Mouse (Mus musculus): ENCODE results near the gene A930018P22Rik. TPM values are rescaled to one million over a fixed set of nuclear protein-coding genes. Genes with fewer than 3 reads are reported as not detected.

A930018P22Rik gene
- polyA plus RNA-seq, 1 experiment = not detected

DNA sequence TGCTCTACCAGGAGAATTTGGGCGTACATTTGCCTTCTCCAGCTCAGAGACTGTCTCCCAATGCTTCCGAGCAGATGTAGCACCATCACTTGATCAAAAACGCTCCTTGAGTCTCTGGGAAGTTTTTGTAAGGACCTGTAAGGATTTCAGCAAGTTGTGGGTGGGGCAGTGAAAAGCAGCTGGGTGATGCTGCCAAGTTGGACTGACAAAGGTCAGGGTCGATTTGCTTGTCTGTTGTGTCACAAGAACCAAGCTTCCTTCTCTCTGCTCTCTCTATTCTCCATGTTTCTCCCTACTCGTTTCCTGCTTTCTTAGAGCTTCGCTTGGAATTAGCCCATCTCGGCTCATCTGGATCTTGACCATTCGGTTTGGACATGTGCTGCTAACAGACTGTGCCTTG lies 19.6 kb downstream of the A930018P22Rik start:
- DNase-seq (ENCODE audit: low read depth in 1 of 2, low spot score in 2 of 2) = no peak
- Histone ChIP-seq H3K4me1 (ENCODE audit: control insufficient read depth, insufficient read depth, insufficient read length) (no peaks in the 10 kb centered on the region), H3K27me3 (ENCODE audit: control insufficient read depth, insufficient read depth, low read length) (no peaks in the 10 kb centered on the region), H3K4me3 (ENCODE audit: extremely low read depth, insufficient read depth, insufficient read length) (no peak overlapping the region), H3K27ac (ENCODE audit: insufficient read depth, low read length) (no peak overlapping the region), H3K36me3 (ENCODE audit: control insufficient read depth, insufficient read depth, low read length) (no peaks in the 10 kb centered on the region)
- WGBS = 84% methylated on average over 8 of the region's 8 CpGs
- TF ChIP-seq CTCF (IDR thresholded peaks at IDR 0.05; ENCODE audit: extremely low read depth, insufficient read depth, insufficient read length, insufficient replicate concordance) (no peak), POLR2A (IDR thresholded peaks at IDR 0.05; ENCODE audit: low read depth, low read length) (no peak)

DNA sequence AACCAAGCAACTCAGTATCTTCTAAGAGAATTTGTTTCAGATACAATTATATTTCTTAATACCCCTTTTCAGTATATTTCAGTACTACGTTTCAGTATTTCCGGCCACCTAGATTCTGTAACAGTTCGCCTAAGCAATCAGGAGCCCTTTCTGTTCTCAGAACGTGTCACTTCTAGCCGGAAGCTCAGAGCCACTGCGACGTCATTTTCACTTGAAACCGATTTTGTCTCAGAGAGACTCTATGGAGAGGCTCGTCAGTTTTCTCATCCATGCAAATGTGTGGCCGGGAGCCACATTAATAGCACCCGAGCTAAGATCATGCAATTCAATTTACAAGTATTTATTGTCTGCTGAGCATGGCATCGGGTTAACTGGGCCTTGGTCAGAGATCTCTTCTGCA lies 21.4 kb downstream of the A930018P22Rik start:
- no peaks in the 10 kb centered on the region for H3K27me3 ChIP-seq (ENCODE audit: control insufficient read depth, insufficient read depth, low read length)
- H3K4me3 ChIP-seq (ENCODE audit: extremely low read depth, insufficient read depth, insufficient read length) = no peak overlapping the region
- TF ChIP-seq POLR2A (IDR thresholded peaks at IDR 0.05; ENCODE audit: low read depth, low read length) = no peak
- no peak for TF ChIP-seq CTCF (IDR thresholded peaks at IDR 0.05; ENCODE audit: extremely low read depth, insufficient read depth, insufficient read length, insufficient replicate concordance)
- no peaks in the 10 kb centered on the region for H3K36me3 ChIP-seq (ENCODE audit: control insufficient read depth, insufficient read depth, low read length)
- no peak overlapping the region for H3K27ac ChIP-seq (ENCODE audit: insufficient read depth, low read length)
- 91% methylated on average over 12 of the region's 12 CpGs for WGBS
- DNase-seq (ENCODE audit: low read depth in 1 of 2, low spot score in 2 of 2) = no peak
- no peaks in the 10 kb centered on the region for H3K4me1 ChIP-seq (ENCODE audit: control insufficient read depth, insufficient read depth, insufficient read length)

DNA sequence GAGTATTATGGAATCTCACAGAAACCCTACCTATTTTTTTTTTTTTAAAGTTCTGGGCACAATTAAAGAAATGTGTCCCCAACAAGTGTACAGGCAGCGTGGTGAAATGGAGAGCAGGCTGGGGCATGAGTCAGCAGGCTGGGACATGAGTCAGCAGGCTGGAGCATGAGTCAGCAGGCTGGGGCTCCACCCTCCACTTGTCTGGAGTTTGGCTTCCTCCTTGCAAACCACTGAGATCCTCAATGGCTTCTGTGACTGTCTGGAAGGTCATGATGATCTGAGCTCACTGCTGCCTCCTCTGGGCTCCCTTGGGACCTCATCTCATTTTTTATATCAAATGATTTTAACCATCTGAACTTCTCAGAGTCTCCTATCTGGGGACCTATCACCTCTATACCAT lies 23.4 kb downstream of the A930018P22Rik start:
- TF ChIP-seq CTCF (IDR thresholded peaks at IDR 0.05; ENCODE audit: extremely low read depth, insufficient read depth, insufficient read length, insufficient replicate concordance) = no peak
- TF ChIP-seq POLR2A (IDR thresholded peaks at IDR 0.05; ENCODE audit: low read depth, low read length) = no peak
- H3K27me3 ChIP-seq (ENCODE audit: control insufficient read depth, insufficient read depth, low read length) = no peaks in the 10 kb centered on the region
- H3K27ac ChIP-seq (ENCODE audit: insufficient read depth, low read length) = no peak overlapping the region
- H3K4me1 ChIP-seq (ENCODE audit: control insufficient read depth, insufficient read depth, insufficient read length) = no peaks in the 10 kb centered on the region
- no peak overlapping the region for H3K4me3 ChIP-seq (ENCODE audit: extremely low read depth, insufficient read depth, insufficient read length)
- no peak for DNase-seq (ENCODE audit: low read depth in 1 of 2, low spot score in 2 of 2)
- 23% methylated on average over 1 of the region's 1 CpGs for WGBS
- H3K36me3 ChIP-seq (ENCODE audit: control insufficient read depth, insufficient read depth, low read length) = no peaks in the 10 kb centered on the region

DNA sequence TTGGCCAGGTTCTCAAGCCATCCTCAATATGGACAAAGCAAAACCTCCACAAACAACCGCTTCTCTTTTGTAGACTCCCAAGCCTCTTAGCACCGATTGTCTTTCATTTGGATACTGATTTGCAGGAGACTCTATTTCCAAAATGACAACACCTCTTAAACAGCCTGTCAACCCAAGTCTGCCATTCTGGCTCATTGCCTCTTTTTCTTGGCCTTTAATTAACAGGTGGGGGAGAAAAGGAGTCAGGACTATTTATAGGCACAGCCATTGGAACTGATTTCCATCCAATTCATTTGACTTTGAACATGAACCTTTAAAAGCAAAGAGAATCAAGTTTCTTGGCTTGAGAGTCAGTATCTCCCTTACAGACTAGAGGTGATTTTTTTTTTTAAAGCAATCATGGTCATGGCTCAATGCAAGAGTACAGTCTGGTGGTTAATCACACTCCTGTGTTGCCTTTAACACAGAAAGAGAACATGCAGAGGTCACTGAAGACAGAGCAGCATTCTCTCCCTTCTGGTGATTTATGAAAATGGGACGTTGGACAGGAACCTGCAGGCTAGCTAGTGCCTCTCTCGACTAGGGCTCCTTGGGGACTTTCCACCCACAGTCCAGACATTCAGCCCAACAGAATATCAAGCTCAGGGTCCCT lies 25.5 kb downstream of the A930018P22Rik start:
- H3K36me3 ChIP-seq (ENCODE audit: control insufficient read depth, insufficient read depth, low read length) = no peaks in the 10 kb centered on the region
- no peak overlapping the region for H3K27ac ChIP-seq (ENCODE audit: insufficient read depth, low read length)
- TF ChIP-seq POLR2A (IDR thresholded peaks at IDR 0.05; ENCODE audit: low read depth, low read length) (no peak), CTCF (IDR thresholded peaks at IDR 0.05; ENCODE audit: extremely low read depth, insufficient read depth, insufficient read length, insufficient replicate concordance) (no peak)
- DNase-seq (ENCODE audit: low read depth in 1 of 2, low spot score in 2 of 2) = no peak
- 56% methylated on average over 4 of the region's 4 CpGs for WGBS
- no peaks in the 10 kb centered on the region for H3K27me3 ChIP-seq (ENCODE audit: control insufficient read depth, insufficient read depth, low read length)
- no peaks in the 10 kb centered on the region for H3K4me1 ChIP-seq (ENCODE audit: control insufficient read depth, insufficient read depth, insufficient read length)
- no peak overlapping the region for H3K4me3 ChIP-seq (ENCODE audit: extremely low read depth, insufficient read depth, insufficient read length)

DNA sequence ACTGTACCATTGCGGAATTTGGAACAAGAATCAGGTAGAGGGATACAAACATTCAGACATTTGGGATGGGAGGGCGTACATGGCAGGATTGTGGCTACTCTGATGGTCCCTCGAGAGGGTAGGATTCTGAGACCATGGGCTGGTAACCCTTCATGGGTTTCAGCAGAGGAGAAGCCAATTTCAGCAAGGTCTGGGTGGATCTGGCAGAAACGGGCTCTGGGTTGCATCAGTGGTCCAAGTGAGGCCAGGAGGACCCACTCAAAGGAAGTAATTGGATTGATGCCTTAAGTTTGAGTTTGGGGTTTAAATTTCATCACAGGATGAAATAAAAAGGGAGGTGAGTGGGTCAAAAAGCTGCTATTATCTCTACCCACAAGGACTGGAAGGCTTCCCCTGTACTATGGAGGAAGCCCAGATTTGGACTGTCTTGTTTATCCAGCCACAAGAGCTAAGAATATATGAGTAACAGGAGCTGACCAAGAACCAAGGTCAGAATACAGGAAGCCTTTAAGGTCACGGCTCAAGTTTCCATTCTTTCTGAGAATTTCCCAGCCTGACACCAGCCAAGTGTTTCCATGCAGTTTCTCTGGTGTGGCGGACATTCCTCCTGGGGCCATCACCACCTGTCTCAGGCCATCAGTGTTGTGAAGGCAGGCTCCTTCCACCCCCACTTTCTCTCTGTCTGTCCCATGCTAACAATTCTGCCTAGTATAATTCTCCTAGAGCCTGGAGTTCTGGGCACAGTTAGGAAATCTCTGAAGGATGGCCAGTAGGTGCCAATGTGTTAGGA lies 28.2 kb downstream of the A930018P22Rik start:
- Histone ChIP-seq H3K27ac (ENCODE audit: insufficient read depth, low read length) (no peak overlapping the region), H3K4me1 (ENCODE audit: control insufficient read depth, insufficient read depth, insufficient read length) (no peaks in the 10 kb centered on the region), H3K36me3 (ENCODE audit: control insufficient read depth, insufficient read depth, low read length) (no peaks in the 10 kb centered on the region), H3K27me3 (ENCODE audit: control insufficient read depth, insufficient read depth, low read length) (no peaks in the 10 kb centered on the region), H3K4me3 (ENCODE audit: extremely low read depth, insufficient read depth, insufficient read length) (no peak overlapping the region)
- 79% methylated on average over 6 of the region's 6 CpGs for WGBS
- TF ChIP-seq CTCF (IDR thresholded peaks at IDR 0.05; ENCODE audit: extremely low read depth, insufficient read depth, insufficient read length, insufficient replicate concordance) = no peak
- no peak for TF ChIP-seq POLR2A (IDR thresholded peaks at IDR 0.05; ENCODE audit: low read depth, low read length)
- no peak for DNase-seq (ENCODE audit: low read depth in 1 of 2, low spot score in 2 of 2)

DNA sequence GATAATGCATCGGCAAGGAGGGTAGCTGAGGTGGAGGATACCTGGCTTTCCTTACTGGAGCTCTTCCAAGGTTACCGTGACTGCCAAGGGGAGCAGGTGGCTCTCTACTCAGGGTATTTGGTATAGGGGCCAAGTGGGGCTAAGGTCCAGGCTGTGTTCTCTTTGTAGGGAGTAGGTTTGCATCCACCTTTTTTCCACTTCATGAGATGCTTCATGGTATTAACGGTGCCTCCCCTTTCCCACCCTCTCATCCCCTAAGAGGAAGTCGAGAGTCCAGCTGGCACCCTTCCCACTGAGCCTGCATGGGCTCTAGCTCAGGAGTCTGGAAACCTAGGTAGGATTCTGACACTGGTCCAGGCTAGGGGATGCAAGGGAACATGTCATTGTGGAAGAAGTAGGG lies 30.8 kb downstream of the A930018P22Rik start:
- no peak for DNase-seq (ENCODE audit: low read depth in 1 of 2, low spot score in 2 of 2)
- Histone ChIP-seq H3K36me3 (ENCODE audit: control insufficient read depth, insufficient read depth, low read length) (no peaks in the 10 kb centered on the region), H3K27me3 (ENCODE audit: control insufficient read depth, insufficient read depth, low read length) (no peaks in the 10 kb centered on the region), H3K4me1 (ENCODE audit: control insufficient read depth, insufficient read depth, insufficient read length) (no peaks in the 10 kb centered on the region), H3K4me3 (ENCODE audit: extremely low read depth, insufficient read depth, insufficient read length) (no peak overlapping the region), H3K27ac (ENCODE audit: insufficient read depth, low read length) (no peak overlapping the region)
- TF ChIP-seq POLR2A (IDR thresholded peaks at IDR 0.05; ENCODE audit: low read depth, low read length) (no peak), CTCF (IDR thresholded peaks at IDR 0.05; ENCODE audit: extremely low read depth, insufficient read depth, insufficient read length, insufficient replicate concordance) (no peak)
- WGBS = 72% methylated on average over 4 of the region's 4 CpGs

DNA sequence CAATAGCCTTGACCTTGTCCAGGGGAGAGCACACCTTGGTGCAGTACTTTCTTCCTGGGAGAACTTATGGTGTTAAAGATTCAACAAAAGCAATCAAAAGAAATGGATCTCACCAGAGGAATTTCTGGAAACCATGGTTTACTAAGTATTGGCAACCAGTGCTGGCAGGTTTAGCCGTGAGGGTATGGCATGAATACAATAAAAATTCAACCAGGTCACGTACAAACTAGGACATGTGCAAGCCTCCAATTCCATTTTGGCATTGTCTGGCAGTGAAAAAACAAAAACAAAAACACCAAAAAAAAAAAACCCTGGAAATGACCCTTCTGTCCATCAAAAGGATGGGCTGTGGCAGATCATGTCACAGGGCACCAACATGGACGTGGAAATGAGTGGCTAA lies 31.3 kb downstream of the A930018P22Rik start:
- no peak for DNase-seq (ENCODE audit: low read depth in 1 of 2, low spot score in 2 of 2)
- WGBS = 83% methylated on average over 3 of the region's 3 CpGs
- no peaks in the 10 kb centered on the region for H3K36me3 ChIP-seq (ENCODE audit: control insufficient read depth, insufficient read depth, low read length)
- H3K27ac ChIP-seq (ENCODE audit: insufficient read depth, low read length) = no peak overlapping the region
- H3K4me3 ChIP-seq (ENCODE audit: extremely low read depth, insufficient read depth, insufficient read length) = no peak overlapping the region
- no peaks in the 10 kb centered on the region for H3K27me3 ChIP-seq (ENCODE audit: control insufficient read depth, insufficient read depth, low read length)
- no peaks in the 10 kb centered on the region for H3K4me1 ChIP-seq (ENCODE audit: control insufficient read depth, insufficient read depth, insufficient read length)
- TF ChIP-seq POLR2A (IDR thresholded peaks at IDR 0.05; ENCODE audit: low read depth, low read length) (no peak), CTCF (IDR thresholded peaks at IDR 0.05; ENCODE audit: extremely low read depth, insufficient read depth, insufficient read length, insufficient replicate concordance) (no peak)
